Mouse (Mus musculus): Measurements from ENCODE around the gene H2al3.

Gene H2al3

GRCm38 (mm10) chrX:9849403-9849802 lies at the start of gene H2al3:
H2al3 (plus strand) TSS chrX:9849703.
- no peak for DNase-seq

- no peak for DNase-seq
These were observed 39.4 kb upstream of the H2al3 start for GRCm38 (mm10) chrX:9810101-9810500.

GRCm38 (mm10) chrX:9812469-9812868 lies 37.0 kb upstream of the H2al3 start:
- DNase-seq: no peak

- no peak for DNase-seq
These were observed 14.7 kb upstream of the H2al3 start for GRCm38 (mm10) chrX:9834779-9835178.

GRCm38 (mm10) chrX:9846628-9847027 lies 2.9 kb upstream of the H2al3 start, which contains the start of gene Hypm:
Hypm (plus strand) TSS chrX:9846928.
- no peak for DNase-seq

GRCm38 (mm10) chrX:9861859-9862258 lies 12.4 kb downstream of the H2al3 start:
- DNase-seq: no peak

GRCm38 (mm10) chrX:9875519-9875918 lies 26.0 kb downstream of the H2al3 start:
- no peak for DNase-seq

GRCm38 (mm10) chrX:9885322-9885721 lies 35.8 kb downstream of the H2al3 start, which contains the start of gene Sytl5:
Sytl5 (plus strand) TSS chrX:9885622.
- no peak for DNase-seq
